Mouse (Mus musculus) MEL (cell line): ENCODE results near the gene Urb1.

ENCODE experiments used
- CTCF ChIP-seq, 3 experiments: IDR thresholded peaks in 2 of 3; conservative IDR thresholded peaks in 1 of 3; 2 replicates each; pipeline ENCODE4 v1.5.1; 2011 to 2012; ENCODE audit warnings: low read length in 3 of 3, low read depth in 2 of 3, mild to moderate bottlenecking in 2 of 3, improper control_type of control experiment in 1 of 3, inconsistent platforms in 1 of 3, mixed read lengths in 1 of 3, moderate library complexity in 1 of 3; ENCODE audit not compliant: control insufficient read depth in 1 of 3, insufficient read depth in 1 of 3, poor library complexity in 1 of 3, severe bottlenecking in 1 of 3
- GABPA ChIP-seq: IDR thresholded peaks from 2 replicates; pipeline ENCODE4 v1.6.1; 2012; ENCODE audit warnings: low read depth, mild to moderate bottlenecking, inconsistent platforms, low read length, improper control_type of control experiment, moderate library complexity
- MXI1 ChIP-seq: IDR thresholded peaks from 2 replicates; pipeline ENCODE4 v1.6.1; 2011; ENCODE audit warnings: mild to moderate bottlenecking, low read depth, low read length, improper control_type of control experiment

- TF ChIP-seq GABPA, result no peak
- no peak for TF ChIP-seq CTCF (IDR thresholded peaks at IDR 0.05 in 2 of 3, conservative IDR thresholded peaks at IDR 0.05 in 1 of 3; ENCODE audit: control insufficient read depth in 1 of 3, insufficient read depth in 1 of 3, low read depth in 2 of 3, low read length in 3 of 3, poor library complexity in 1 of 3, severe bottlenecking in 1 of 3)
- no peak for TF ChIP-seq MXI1
Observed at GRCm38 (mm10) chr16:90833041-90833791, 23.0 kb upstream of the Urb1 start.
